Mouse (Mus musculus): ENCODE results near the gene Gapvd1.

The Gapvd1 gene

GRCm38 (mm10) chr2:34635249-34636165 lies 119.5 kb downstream of the Gapvd1 start:
- no peak for DNase-seq (ENCODE audit: low spot score)

GRCm38 (mm10) chr2:34632051-34632450 lies 123.0 kb downstream of the Gapvd1 start:
- DNase-seq (ENCODE audit: low spot score) = no peak

GRCm38 (mm10) chr2:34630445-34630844 lies 124.6 kb downstream of the Gapvd1 start:
- DNase-seq (ENCODE audit: low spot score) = no peak

GRCm38 (mm10) chr2:34629758-34630157 lies 125.3 kb downstream of the Gapvd1 start:
- DNase-seq (ENCODE audit: low spot score) = no peak

- DNase-seq (ENCODE audit: low spot score) = no peak
These were observed 126.0 kb downstream of the Gapvd1 start for GRCm38 (mm10) chr2:34628903-34629540.

GRCm38 (mm10) chr2:34627328-34628226 lies 127.5 kb downstream of the Gapvd1 start:
- DNase-seq (ENCODE audit: low spot score) = no peak

All from layer of hippocampus, adult 9-10 months (tissue).